Mouse (Mus musculus) megakaryocyte progenitor cell, adult 5-6 weeks (primary cell): ENCODE measurements around the gene Cyp2w1. TPM values are rescaled to one million over a fixed set of nuclear protein-coding genes. Genes with fewer than 3 reads are reported as not detected.
A peak's percentile ranks its signal among the peaks of the same experiment; 100 is the strongest.

ENCODE experiments used
- ATAC-seq: replicated peaks from 2 replicates; pipeline ENCODE4 v1.8.0; 2016; ENCODE audit warnings: mild to moderate bottlenecking, moderate TSS enrichment, inconsistent platforms; ENCODE audit not compliant: poor library complexity
- total RNA-seq, 2 experiments: library from RNA; stranded (forward) in 1 of 2; stranded (reverse) in 1 of 2; fragments of 157-497, 149-512 nt in 1 of 2; fragments of 200-1000 nt in 1 of 2; gene quantifications; 2 replicates each; pipeline versions ENCODE4 v1.2.3 to v1.2.4; 2015 to 2017

Cyp2w1 gene
- total RNA-seq, 2 experiments from 2014 or later = not detected

DNA sequence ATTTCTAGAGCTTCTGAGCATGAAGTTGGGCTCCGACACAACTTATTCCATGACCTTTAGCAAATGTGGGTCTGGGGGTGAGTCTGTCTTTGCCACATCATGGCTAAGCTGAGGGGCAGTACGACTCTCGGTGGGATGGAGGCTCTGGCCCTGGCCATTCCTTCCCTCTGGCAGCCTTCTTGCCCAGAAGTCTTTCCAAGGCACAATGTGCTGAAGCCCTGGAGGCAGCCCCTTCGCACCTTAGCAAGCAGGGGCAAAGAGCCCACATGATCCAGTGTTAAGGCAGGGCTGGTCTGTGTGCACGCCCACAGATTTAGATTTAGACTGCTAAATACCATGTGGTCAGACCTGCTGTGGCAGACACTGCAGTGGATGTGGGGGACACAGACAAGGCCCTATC is 46.4 kb downstream of the Cyp2w1 start:
- ATAC-seq = no peak

DNA sequence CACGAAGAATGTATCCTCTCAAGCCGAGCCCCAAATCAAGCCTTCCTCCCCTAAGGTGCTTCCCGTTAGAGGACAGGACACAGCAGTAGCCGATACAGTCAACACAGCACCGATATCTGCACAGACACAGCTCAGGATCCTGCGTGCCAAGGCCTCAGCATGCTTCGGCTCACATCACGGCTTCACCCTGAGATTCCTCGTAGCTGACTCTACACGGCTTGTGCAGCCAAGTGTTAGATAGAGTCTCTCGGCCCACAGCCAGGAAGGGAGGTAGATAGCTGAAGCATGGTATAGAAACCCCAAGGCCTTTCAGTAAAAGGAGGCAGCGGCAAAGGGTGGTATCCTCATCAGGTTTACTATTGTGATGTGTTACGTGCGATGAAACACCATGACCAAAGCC is 47.6 kb downstream of the Cyp2w1 start:
- ATAC-seq = no peak

DNA sequence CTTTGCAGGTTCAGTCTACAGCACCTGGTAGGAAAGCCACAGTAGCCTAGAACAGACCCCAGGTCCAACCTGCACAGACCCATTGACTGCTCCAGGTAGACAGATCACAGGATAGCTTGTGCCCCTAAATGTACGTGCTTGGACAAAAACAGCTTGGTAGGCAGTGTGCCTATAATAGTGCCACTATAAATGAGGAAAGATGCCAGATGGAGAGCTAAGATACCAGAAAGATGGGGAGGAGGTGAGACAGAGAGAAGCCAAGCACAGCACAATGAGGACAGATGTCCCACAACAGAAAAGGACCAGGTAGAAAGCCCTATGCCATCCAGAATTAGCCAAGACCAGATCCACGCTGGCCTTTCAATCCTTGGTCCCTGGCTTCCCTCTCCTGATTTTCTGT is 49.7 kb downstream of the Cyp2w1 start:
- no peak for ATAC-seq

DNA sequence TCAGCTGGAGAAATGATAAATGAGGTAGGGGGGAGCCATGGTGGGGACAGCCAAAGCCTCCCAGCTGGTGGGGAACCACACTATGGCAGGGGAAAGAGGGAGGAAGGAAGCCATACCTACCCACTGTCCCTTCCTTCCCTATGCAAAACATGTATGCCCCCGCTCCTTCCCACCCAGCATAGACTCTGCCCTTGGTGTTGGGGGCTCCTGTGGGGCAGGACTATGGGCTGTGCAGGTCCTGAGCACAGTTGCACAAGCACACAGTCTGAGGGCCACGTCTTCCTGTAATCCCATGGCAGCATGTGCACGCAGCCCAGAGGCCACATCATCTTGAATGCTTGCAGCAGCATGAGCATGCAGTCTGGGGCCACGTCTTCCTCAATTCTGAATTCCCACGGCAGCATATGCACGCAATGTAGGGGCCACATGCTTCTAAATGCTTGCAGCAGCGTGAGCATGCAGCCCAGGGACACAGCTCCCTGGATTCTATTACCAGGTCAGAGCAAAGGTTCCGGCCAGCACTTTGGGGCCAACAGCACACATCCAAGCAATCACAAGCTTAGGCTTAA is 51.4 kb downstream of the Cyp2w1 start:
- peak; percentile 42 for ATAC-seq

DNA sequence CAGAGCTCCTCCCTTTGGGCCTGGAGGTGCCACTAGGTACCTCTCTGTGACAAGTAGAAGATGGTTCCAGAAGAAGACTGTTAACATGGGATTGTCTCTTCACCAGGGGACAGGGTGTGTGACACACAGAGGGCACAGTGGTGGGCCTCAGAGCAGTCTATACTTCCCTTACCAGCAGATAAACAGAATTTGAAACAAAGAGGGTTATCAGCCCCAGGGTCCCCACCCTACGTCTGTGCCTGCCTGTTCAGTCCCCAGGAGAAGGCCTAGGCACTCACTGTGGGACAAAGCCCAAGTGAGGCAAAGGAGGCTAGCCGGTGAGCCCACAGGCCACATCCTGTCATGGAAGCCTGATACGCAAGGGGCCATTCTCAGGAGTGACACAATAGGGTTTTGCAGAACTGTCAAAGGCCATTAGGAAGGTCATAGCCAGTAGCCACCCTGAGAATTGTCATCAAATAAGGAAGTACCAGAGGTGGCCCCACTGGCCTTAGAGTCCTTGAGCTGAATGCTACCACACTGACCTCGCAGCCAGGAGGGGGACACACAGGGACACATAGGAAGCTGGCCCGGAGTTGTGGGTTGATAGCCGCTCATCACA is 52.5 kb downstream of the Cyp2w1 start, which contains the start of gene C130050O18Rik:
C130050O18Rik (plus strand) TSS at position 480 of the 601 bp plus-strand sequence.
- peak; percentile 57 for ATAC-seq

DNA sequence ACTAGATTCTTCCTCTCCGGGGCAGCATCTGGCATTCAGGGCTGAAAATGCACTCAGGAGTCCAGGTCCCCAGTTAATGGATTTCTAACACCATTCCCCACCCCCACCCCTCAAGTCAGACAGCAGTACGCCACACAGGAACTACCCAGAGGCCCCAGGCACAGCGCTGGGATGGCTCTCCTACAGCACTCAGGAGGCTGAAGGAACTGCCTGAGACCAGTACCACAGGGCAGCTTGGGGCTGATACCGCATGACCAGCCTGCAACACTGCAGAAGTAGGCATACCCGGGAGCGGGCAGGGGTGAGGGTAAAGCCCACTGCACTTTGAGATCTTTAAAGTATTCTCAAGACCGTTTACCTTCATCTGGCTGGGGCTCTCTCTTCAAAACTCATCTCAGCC is 53.1 kb downstream of the Cyp2w1 start:
- no peak for ATAC-seq

DNA sequence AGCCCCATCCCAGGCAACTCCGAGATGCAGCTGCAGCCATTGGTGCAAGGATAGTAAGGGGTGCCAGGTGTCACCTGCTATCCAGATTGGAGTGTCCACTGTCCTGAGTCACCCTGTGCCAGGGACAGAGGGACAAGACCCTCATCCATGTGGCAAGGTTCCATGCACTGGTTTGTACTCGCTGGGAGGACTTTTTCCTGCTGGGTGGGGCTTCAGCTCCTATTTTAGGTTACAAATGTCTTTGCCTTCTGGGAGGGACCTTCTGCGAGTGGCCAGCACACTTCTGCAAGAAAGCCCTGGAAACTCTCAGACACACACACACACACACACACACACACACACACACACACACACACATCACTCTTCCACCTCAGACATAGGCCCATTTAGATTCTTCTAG is 53.5 kb downstream of the Cyp2w1 start:
- ATAC-seq = no peak

Other genes starting within 250 kb of the Cyp2w1 start
- 0.81 and 2.6 TPM in 2 replicates for gene Prkar1b, start 202.6 kb upstream of the Cyp2w1 start, total RNA-seq (2015)
- 0.21 and 0.64 TPM in 2 replicates for gene Prkar1b, start 202.6 kb upstream of the Cyp2w1 start, total RNA-seq (2017)
- 11.6 and 15.8 TPM in 2 replicates for gene Dnaaf5, start 202.4 kb upstream of the Cyp2w1 start, total RNA-seq (2015)
- 8.1 and 9.3 TPM in 2 replicates for gene Dnaaf5, start 202.4 kb upstream of the Cyp2w1 start, total RNA-seq (2017)
- 18.8 and 21.5 TPM in 2 replicates for gene Sun1, start 152.0 kb upstream of the Cyp2w1 start, total RNA-seq (2015)
- 37.2 and 37.4 TPM in 2 replicates for gene Sun1, start 152.0 kb upstream of the Cyp2w1 start, total RNA-seq (2017)
- 23.0 and 39.2 TPM in 2 replicates for gene Get4, start 100.3 kb upstream of the Cyp2w1 start, total RNA-seq (2015)
- gene Get4, start 100.3 kb upstream of the Cyp2w1 start, total RNA-seq (2017) = 17.4 and 27.4 TPM in 2 replicates
- gene Adap1, start 27.0 kb upstream of the Cyp2w1 start, total RNA-seq (2015) = 23.8 and 27.4 TPM in 2 replicates
- gene Adap1, start 27.0 kb upstream of the Cyp2w1 start, total RNA-seq (2017) = 29.9 and 47.0 TPM in 2 replicates
- gene Cox19, start 1.2 kb upstream of the Cyp2w1 start, total RNA-seq (2015) = 30.3 and 32.1 TPM in 2 replicates
- gene Cox19, start 1.2 kb upstream of the Cyp2w1 start, total RNA-seq (2017) = 27.1 and 29.3 TPM in 2 replicates
- 6.0 and 6.3 TPM in 2 replicates for gene Gpr146, start 25.1 kb downstream of the Cyp2w1 start, total RNA-seq (2015)
- 5.7 and 6.7 TPM in 2 replicates for gene Gpr146, start 25.1 kb downstream of the Cyp2w1 start, total RNA-seq (2017)
- 1.8 and 2.3 TPM in 2 replicates for gene C130050O18Rik, start 52.7 kb downstream of the Cyp2w1 start, total RNA-seq (2015)
- 1.3 and 2.1 TPM in 2 replicates for gene C130050O18Rik, start 52.7 kb downstream of the Cyp2w1 start, total RNA-seq (2017)
- not detected in 2 replicates for gene Gper1, start 70.5 kb downstream of the Cyp2w1 start, total RNA-seq (2015)
- not detected in 2 replicates for gene Gper1, start 70.5 kb downstream of the Cyp2w1 start, total RNA-seq (2017)
- gene 3110082I17Rik, start 107.9 kb downstream of the Cyp2w1 start, total RNA-seq (2015) = 20.7 and 26.2 TPM in 2 replicates
- gene 3110082I17Rik, start 107.9 kb downstream of the Cyp2w1 start, total RNA-seq (2017) = 60.9 and 69.2 TPM in 2 replicates
- 15.8 and 18.8 TPM in 2 replicates for gene Zfand2a, start 131.9 kb downstream of the Cyp2w1 start, total RNA-seq (2015)
- gene Zfand2a, start 131.9 kb downstream of the Cyp2w1 start, total RNA-seq (2017) = 11.1 and 20.2 TPM in 2 replicates
- gene Uncx, start 190.9 kb downstream of the Cyp2w1 start, total RNA-seq (2015) = not detected in 2 replicates
- gene Uncx, start 190.9 kb downstream of the Cyp2w1 start, total RNA-seq (2017) = not detected in 2 replicates